Mouse (Mus musculus) neural tube, embryonic 12.5 days (tissue): Measurements from ENCODE around the gene Mfsd2a. TPM values are rescaled to one million over a fixed set of nuclear protein-coding genes. Genes with fewer than 3 reads are reported as not detected.
"Not testable (repeated sequence)": the region's sequence is repeated elsewhere in the genome, so short reads cannot be mapped to it uniquely, and the experiment has no call there.

Experiments used
- ATAC-seq: fragments of 200-750 bp; cut with Nextera tagmentation; 2 replicates; pipeline ENCODE4 v1.8.0; 2017; ENCODE audit warnings: low read depth, mild to moderate bottlenecking, moderate TSS enrichment, moderate library complexity; ENCODE audit not compliant: low FRiP score
- H3K27ac ChIP-seq: fragments of 300-500 bp; sonication (generic); 2 replicates; pipeline ENCODE4 v1.5.1; 2016
- H3K27me3 ChIP-seq: fragments of 300-500 bp; sonication (generic); replicated peaks from 2 replicates; pipeline ENCODE4 v1.6.1; 2016; ENCODE audit warnings: mild to moderate bottlenecking
- H3K36me3 ChIP-seq: fragments of 300-500 bp; sonication (generic); 2 replicates; pipeline ENCODE4 v1.6.1; 2016; ENCODE audit warnings: mild to moderate bottlenecking
- H3K4me1 ChIP-seq: fragments of 300-500 bp; sonication (generic); 2 replicates; pipeline ENCODE4 v1.6.1; 2016
- H3K4me2 ChIP-seq: fragments of 300-500 bp; sonication (generic); replicated peaks from 2 replicates; pipeline ENCODE4 v1.6.1; 2016; ENCODE audit warnings: mild to moderate bottlenecking
- H3K4me3 ChIP-seq: fragments of 300-500 bp; sonication (generic); 2 replicates; pipeline ENCODE4 v1.5.1; 2016
- H3K9ac ChIP-seq: fragments of 300-500 bp; sonication (generic); 2 replicates; pipeline ENCODE4 v1.6.1; 2016; ENCODE audit warnings: mild to moderate bottlenecking
- H3K9me3 ChIP-seq: fragments of 300-500 bp; sonication (generic); 2 replicates; pipeline ENCODE4 v1.6.1; 2016; ENCODE audit warnings: mild to moderate bottlenecking
- WGBS: fragments of 180-500 bp; shearing (Covaris S2); methylation state at CpG from one replicate; pipeline ENCODE4 v1.1.7; 2016; 5-methylcytosine and 5-hydroxymethylcytosine counted together
- polyA plus RNA-seq: library from polyadenylated mRNA; unstranded; fragments of >200 nt; fragmentation: Nextera tagmentation; extraction: Ambion mirVana; gene quantifications from 2 replicates; pipeline ENCODE4 v1.2.1, GENCODE M21; 2016

The Mfsd2a gene
- polyA plus RNA-seq, 1 experiment from 2014 or later = 22.0 TPM

DNA sequence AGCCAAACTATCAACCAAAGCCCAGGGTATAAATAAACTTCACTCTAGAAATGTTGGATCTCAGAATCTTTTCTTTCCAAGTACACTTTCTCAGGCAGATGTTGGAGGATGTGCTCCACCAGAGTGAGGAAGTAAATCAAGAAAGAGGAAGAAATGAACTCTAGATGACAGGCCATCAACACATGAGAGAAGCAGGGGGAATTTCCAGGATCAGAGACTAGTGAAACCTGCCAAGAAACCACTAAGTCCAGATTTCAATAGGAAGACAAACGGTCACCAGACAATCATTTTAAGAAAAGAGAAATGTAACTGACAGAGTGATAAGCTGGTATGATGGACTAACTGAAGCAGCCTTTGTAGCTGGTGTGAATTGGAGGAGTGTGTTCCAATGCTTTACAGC is 30.2 kb upstream of the Mfsd2a start:
- ATAC-seq = no peak
- peaks cover 8% of the 10 kb centered on the region; the same call in 1 of the 2 replicates for H3K4me1 ChIP-seq
- no peak overlapping the region for H3K27ac ChIP-seq
- no peak overlapping the region for H3K4me2 ChIP-seq
- H3K9me3 ChIP-seq = 0 out of 2 replicates have a peak, but pooled peaks cover 5% of the 10 kb centered on the region
- no peak overlapping the region for H3K9ac ChIP-seq
- H3K36me3 ChIP-seq = no peaks in the 10 kb centered on the region
- 90% methylated on average over 1 of the region's 1 CpGs for WGBS
- no peaks in the 10 kb centered on the region for H3K27me3 ChIP-seq
- H3K4me3 ChIP-seq = no peak overlapping the region

DNA sequence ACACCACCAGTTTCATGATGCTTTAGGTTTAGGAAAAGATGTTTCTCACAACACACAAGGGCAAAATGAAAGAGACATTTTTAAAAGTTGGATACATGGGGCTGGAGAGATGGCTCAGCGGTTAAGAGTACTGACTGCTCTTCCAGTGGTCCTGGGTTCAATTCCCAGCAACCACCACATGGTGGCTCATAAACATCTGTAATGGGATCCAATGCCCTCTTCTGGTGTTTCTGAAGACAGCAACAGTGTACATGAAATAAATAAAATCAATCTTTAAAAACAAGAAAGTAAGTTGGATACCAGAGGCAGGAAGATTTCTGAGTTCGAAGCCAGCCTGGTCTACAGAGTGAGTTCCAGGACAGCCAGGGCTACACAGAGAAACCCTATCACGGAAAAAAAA is 27.0 kb upstream of the Mfsd2a start:
- not testable (repeated sequence) for H3K27ac ChIP-seq, H3K4me1 ChIP-seq, H3K4me3 ChIP-seq, H3K9me3 ChIP-seq, H3K4me2 ChIP-seq, H3K36me3 ChIP-seq, H3K9ac ChIP-seq, ATAC-seq
- WGBS = 52% methylated on average over 3 of the region's 3 CpGs
- peaks cover 13% of the 10 kb centered on the region for H3K27me3 ChIP-seq

DNA sequence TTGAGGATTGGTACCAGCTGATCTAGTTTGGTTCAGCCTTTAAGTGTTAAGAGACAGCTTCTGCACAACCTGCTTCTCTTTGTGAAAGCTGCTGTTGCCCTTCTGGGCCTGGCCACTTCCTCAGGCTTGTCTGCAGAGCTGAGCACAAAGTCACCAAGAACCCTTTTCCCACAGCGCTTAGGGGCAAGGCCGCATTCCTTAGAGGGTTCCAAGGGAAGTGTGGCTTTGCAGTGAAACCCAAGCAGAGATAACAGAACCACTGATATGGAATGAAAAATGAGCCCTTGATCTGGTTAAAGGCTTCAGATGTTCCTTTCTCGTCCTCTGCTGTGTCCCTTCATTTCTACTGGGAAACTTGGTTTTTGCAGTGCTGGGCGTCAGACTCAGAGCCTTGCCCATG is 26.4 kb upstream of the Mfsd2a start:
- no peak overlapping the region for H3K9ac ChIP-seq
- ATAC-seq = no peak
- peaks cover 8% of the 10 kb centered on the region; the same call in 1 of the 2 replicates for H3K4me1 ChIP-seq
- no peaks in the 10 kb centered on the region for H3K36me3 ChIP-seq
- H3K27me3 ChIP-seq = peaks cover 14% of the 10 kb centered on the region
- WGBS = 87% methylated on average over 4 of the region's 4 CpGs
- H3K9me3 ChIP-seq = 0 out of 2 replicates have a peak, but pooled peaks cover 5% of the 10 kb centered on the region
- H3K27ac ChIP-seq = no peak overlapping the region
- no peak overlapping the region for H3K4me3 ChIP-seq
- no peak overlapping the region for H3K4me2 ChIP-seq

DNA sequence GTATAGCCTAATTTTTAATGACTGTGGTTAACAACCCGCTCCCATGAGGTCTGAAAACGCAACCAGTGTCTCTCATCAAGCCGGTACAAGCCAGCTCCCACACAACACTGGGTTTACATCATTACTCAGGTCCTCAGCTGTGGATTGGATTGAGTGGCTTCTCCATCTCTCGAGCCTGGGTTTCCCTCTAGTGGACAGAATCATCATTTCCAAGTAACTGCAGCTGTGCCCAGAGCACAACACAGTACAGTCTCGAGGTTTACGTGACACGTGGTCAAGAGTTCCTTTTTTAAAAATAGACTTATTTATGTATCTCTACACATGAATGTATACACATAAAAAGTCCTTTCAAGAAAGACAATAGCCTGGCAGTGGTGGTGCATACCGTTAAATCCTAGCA is 24.1 kb upstream of the Mfsd2a start:
- H3K9ac ChIP-seq = no peak overlapping the region
- H3K9me3 ChIP-seq = no peaks in the 10 kb centered on the region
- peak; percentile 90 for ATAC-seq
- 45% methylated on average over 8 of the region's 8 CpGs for WGBS
- no peak overlapping the region for H3K4me2 ChIP-seq
- no peak overlapping the region for H3K4me3 ChIP-seq
- H3K27ac ChIP-seq = no peak overlapping the region
- H3K27me3 ChIP-seq = peaks cover 22% of the 10 kb centered on the region
- H3K36me3 ChIP-seq = no peaks in the 10 kb centered on the region
- H3K4me1 ChIP-seq = peaks cover 8% of the 10 kb centered on the region; the same call in 1 of the 2 replicates

DNA sequence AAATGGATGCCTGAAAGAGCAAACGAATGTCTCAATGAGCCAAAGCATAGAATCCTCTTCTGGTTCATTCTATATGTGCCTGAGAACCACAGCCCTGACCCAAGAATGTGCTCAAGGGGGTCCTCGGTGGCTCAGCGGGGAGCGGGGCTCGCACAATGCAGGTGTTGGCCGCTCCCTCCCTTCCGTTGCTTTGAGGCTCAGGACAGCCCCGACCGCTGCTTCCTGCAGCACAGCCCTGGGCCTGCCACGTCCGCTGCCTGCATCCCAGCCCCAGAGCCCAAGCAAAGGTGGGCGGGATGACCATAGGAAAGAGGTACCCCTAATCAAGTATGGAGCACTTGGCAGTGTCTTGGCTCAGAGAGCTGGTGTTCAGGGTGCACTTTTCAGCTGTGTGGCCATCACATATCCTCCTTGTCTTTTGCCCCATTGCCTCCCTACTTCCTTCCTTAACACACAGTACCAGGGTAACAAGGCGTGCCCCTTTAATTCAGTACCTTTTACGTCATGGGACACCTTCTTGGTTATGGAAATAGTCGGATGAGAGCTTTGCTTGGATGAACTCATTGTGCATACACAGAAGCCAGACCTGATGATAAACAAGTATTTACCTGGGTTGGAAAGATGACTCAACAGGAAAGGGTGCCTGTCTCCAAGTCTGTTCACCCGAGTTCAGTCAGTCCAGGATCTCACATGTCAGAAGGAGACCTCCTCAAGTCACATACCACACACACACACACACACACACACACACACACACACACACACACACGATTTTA is 22.7 kb upstream of the Mfsd2a start:
- H3K4me3 ChIP-seq = no peak overlapping the region
- ATAC-seq = no peak
- 26% methylated on average over 17 of the region's 17 CpGs for WGBS
- peak overlapping the region; percentile 44 for H3K4me2 ChIP-seq
- no peaks in the 10 kb centered on the region for H3K9me3 ChIP-seq
- no peaks in the 10 kb centered on the region for H3K36me3 ChIP-seq
- H3K27ac ChIP-seq = no peak overlapping the region
- peaks cover 8% of the 10 kb centered on the region; the same call in 1 of the 2 replicates for H3K4me1 ChIP-seq
- H3K27me3 ChIP-seq = peaks cover 22% of the 10 kb centered on the region
- 0 out of 2 replicates have a peak overlapping the region, but pooled peaks have one; percentile 21 for H3K9ac ChIP-seq

DNA sequence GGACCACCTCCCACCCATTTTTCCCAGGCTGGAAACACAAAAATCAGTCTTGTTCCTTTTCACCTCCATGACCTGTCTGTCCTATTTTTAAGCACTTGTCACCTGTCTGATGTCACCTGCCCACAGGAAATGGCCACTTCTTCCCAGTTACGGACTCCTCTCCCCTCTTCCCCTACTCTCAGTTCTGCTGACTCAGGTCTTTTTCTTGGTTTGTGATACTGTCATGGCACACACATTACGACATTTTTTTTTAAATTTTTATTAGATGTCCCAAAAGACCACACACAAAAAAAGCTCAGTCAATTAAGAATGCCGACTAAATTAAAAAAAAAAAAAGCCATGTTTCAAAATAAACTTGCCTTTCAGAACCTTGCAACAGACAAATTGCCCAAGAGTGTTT is 21.5 kb upstream of the Mfsd2a start:
- H3K27ac ChIP-seq = no peak overlapping the region
- no peak overlapping the region for H3K4me2 ChIP-seq
- WGBS = 79% methylated on average over 3 of the region's 3 CpGs
- no peak overlapping the region for H3K9ac ChIP-seq
- H3K4me3 ChIP-seq = no peak overlapping the region
- peaks cover 8% of the 10 kb centered on the region; the same call in 1 of the 2 replicates for H3K4me1 ChIP-seq
- H3K9me3 ChIP-seq = no peaks in the 10 kb centered on the region
- peaks cover 22% of the 10 kb centered on the region for H3K27me3 ChIP-seq
- no peaks in the 10 kb centered on the region for H3K36me3 ChIP-seq
- no peak for ATAC-seq

DNA sequence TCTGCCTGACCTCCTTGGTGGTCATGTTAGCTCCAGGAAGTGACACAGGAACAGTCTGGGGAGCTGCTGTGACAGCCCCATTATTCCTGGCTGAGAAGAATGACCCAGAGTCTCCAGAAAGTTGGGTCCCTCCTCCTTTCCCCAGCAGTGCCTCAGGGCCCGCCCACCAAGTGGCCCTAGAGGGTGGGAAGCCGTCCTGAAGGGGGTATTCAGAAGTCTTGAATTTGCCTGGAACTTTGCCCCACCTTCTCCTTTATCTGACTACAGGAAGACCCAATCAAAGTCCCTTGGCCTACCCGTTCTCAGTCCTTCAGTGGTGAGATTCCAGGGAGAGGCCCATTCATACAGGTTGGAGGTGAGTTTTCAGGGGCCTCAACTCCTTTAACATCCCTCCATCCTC is 20.9 kb upstream of the Mfsd2a start:
- Histone ChIP-seq H3K9ac (no peak overlapping the region), H3K9me3 (no peaks in the 10 kb centered on the region), H3K4me3 (no peak overlapping the region), H3K27me3 (peaks cover 22% of the 10 kb centered on the region), H3K4me2 (no peak overlapping the region), H3K36me3 (no peaks in the 10 kb centered on the region), H3K27ac (no peak overlapping the region), H3K4me1 (peaks cover 8% of the 10 kb centered on the region; the same call in 1 of the 2 replicates)
- WGBS = 36% methylated on average over 3 of the region's 3 CpGs
- ATAC-seq = no peak

DNA sequence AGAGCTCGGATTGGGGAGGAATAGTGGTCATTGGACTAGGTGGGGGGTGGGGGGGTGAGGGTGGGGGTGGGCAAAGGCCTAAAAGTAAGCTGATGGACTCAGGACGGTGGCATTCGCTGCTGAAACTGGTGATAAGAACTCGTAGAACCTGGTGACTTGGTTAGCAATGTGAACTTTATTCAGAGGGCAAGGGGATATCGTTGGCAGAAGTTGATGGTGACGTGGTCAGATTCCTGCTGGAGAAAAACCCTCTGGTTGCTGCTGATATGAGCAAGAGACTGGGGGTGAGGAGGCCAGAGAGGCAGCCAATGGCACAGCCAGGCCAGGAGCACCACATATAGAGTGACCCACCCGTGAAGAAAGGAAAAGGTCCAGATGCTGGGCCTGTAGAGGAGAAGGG is 20.2 kb upstream of the Mfsd2a start:
- no peak for ATAC-seq
- Histone ChIP-seq H3K36me3 (no peaks in the 10 kb centered on the region), H3K9ac (no peak overlapping the region), H3K27ac (no peak overlapping the region), H3K4me2 (no peak overlapping the region), H3K9me3 (no peaks in the 10 kb centered on the region), H3K4me1 (peaks cover 8% of the 10 kb centered on the region; the same call in 1 of the 2 replicates), H3K27me3 (peaks cover 22% of the 10 kb centered on the region), H3K4me3 (no peak overlapping the region)
- WGBS = 89% methylated on average over 7 of the region's 7 CpGs

DNA sequence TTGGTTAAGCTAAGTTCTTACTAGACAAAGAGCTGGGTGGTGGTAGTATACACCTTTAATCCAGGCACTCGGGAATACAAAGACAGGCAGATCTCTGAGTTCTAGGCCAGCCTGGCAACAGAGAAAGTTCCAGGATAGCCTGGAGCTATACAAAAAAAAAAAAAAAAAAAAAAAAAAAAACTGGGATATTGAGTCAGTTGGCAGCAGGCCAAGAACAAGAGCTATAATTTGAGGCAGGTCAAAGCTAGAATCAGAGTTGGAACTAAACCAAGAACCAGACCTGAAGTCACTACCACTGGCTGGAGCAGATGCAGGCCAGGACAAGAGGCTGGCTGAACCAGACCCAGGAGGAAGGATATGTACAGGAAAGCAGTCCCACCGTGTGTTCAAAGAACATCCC is 19.7 kb upstream of the Mfsd2a start:
- H3K9me3 ChIP-seq = no peaks in the 10 kb centered on the region
- H3K4me3 ChIP-seq = no peak overlapping the region
- H3K27ac ChIP-seq = no peak overlapping the region
- peaks cover 22% of the 10 kb centered on the region for H3K27me3 ChIP-seq
- no peak for ATAC-seq
- H3K36me3 ChIP-seq = no peaks in the 10 kb centered on the region
- peaks cover 8% of the 10 kb centered on the region; the same call in 1 of the 2 replicates for H3K4me1 ChIP-seq
- no peak overlapping the region for H3K9ac ChIP-seq
- WGBS = 92% methylated on average over 2 of the region's 2 CpGs
- H3K4me2 ChIP-seq = no peak overlapping the region

DNA sequence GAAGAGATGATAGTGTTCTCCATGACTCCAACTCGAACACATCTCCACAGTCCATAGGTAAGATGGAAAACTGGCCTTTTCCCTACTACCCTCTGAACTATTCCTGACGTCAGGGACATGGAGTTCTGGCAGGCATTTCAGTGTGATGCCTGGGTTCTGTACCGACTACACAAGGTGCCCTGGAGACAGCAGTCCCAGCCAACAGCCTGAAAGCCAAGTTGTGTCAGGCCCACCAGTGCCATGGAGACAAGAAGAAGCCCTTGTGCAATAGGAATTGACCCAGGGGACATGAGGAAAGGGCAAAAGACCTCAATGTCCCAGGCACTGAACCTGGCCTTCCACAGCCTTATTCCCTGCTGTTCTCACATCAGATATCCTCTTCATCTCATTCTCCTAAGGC is 18.8 kb upstream of the Mfsd2a start:
- Histone ChIP-seq H3K9ac (no peak overlapping the region), H3K4me2 (no peak overlapping the region), H3K9me3 (no peaks in the 10 kb centered on the region), H3K36me3 (no peaks in the 10 kb centered on the region), H3K27ac (no peak overlapping the region), H3K4me1 (peaks cover 8% of the 10 kb centered on the region; the same call in 1 of the 2 replicates), H3K4me3 (no peak overlapping the region), H3K27me3 (peaks cover 22% of the 10 kb centered on the region)
- 78% methylated on average over 3 of the region's 3 CpGs for WGBS
- no peak for ATAC-seq

DNA sequence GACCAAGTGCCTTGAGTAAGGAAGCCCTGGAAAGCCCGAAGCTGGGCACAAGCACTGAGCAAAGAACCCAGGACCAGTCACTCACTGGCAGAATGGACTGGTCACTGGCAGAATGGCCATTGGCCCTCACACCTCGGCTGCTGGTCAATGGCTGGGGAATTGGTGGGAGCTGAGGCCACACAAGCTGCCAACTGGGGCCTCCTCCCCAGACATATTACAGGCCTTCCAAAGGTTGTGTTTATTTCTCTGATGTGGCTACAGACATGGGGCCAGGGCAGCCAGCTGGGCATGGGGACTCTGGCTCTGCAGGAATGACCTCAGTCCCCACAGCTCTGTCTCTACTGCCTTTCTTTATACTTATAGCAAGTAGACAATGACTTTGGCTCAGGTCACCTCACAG is 17.9 kb upstream of the Mfsd2a start:
- no peak for ATAC-seq
- Histone ChIP-seq H3K4me3 (no peak overlapping the region), H3K27me3 (peaks cover 15% of the 10 kb centered on the region), H3K4me1 (peaks cover 8% of the 10 kb centered on the region; the same call in 1 of the 2 replicates), H3K27ac (no peak overlapping the region), H3K4me2 (no peak overlapping the region), H3K9me3 (no peaks in the 10 kb centered on the region), H3K9ac (no peak overlapping the region), H3K36me3 (no peaks in the 10 kb centered on the region)
- WGBS = 91% methylated on average over 2 of the region's 2 CpGs

DNA sequence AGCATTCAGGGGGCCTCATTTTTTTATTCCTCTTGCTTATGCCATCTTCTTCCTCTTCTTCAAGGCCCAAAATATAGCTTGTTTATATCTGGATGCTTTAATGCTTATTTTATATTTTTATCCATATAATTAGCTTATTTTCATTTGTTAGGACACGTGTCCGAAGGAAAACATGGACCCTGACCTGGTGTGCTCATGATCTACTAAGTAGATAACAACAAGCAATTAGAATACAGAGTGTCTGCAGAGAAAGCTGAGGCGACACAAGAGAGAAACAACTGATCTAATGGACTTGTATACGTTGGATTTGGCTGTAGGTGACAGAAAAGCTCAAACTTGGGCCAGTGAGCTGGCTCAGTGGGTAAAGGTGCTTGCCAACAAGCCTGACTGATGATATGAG is 15.9 kb upstream of the Mfsd2a start:
- Histone ChIP-seq H3K27me3 (0 out of 2 replicates have a peak, but pooled peaks cover 3% of the 10 kb centered on the region), H3K4me2 (no peak overlapping the region), H3K4me1 (no peaks in the 10 kb centered on the region), H3K4me3 (no peak overlapping the region), H3K36me3 (no peaks in the 10 kb centered on the region), H3K9ac (no peak overlapping the region), H3K9me3 (no peaks in the 10 kb centered on the region), H3K27ac (no peak overlapping the region)
- WGBS = 86% methylated on average over 4 of the region's 4 CpGs
- ATAC-seq = no peak
